Mouse (Mus musculus): Measurements from ENCODE around the gene Btbd9. TPM values are rescaled to one million over a fixed set of nuclear protein-coding genes. Genes with fewer than 3 reads are reported as not detected.
"Not testable (repeated sequence)": the region's sequence is repeated elsewhere in the genome, so short reads cannot be mapped to it uniquely, and the experiment has no call there.

Gene Btbd9
- total RNA-seq, 2 experiments from 2014 or later, result 40.6 to 40.9 TPM

GRCm38 (mm10) chr17:30556512-30556911, 19.8 kb downstream of the Btbd9 start:
- DNase-seq, result no peak

GRCm38 (mm10) chr17:30553027-30553937, 23.0 kb downstream of the Btbd9 start:
- DNase-seq, result no peak

- no peak for DNase-seq
Observed at GRCm38 (mm10) chr17:30550774-30551107, 25.5 kb downstream of the Btbd9 start.

- DNase-seq, result no peak
Observed at GRCm38 (mm10) chr17:30549899-30550773, 26.2 kb downstream of the Btbd9 start.

DNA sequence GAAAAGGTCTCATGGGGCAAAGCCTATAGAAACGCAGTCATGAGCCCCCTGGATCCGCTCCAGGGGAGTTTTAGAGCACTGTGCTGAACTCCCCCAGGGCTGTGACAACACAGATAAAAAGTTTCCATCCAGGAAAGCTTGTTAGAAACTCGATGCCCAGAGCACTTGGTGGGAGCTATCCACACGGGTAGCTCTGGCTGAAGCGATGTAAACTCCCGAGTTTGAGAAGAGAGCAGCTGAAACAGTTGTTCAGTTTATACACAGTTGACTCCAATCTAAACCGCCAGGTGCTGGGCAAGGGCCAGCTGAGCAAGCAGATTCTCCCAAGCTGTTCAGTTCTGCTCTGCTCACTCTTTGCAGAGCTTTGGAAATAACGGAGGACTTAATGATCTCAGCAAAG, 37.2 kb downstream of the Btbd9 start:
- peak; percentile 54 for DNase-seq

DNA sequence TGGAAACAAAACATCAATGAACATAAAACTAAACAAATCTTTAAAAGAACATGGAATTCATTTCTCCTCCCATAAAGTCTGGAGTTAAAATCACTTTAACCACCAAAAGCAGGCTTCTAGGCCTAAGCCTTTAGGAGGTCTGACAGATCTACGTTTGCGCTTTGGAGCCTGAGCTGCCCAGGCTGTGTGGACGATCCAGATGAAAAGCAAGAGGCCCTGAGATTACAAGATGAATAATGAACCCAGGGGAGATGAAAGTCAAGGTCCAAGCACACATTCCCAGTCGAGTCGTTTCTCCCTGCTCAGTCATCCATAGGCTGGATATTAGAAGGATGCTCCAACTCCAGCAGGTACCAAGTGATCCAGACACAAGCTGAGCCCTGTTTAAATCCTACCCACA, 39.6 kb downstream of the Btbd9 start:
- no peak for DNase-seq

DNA sequence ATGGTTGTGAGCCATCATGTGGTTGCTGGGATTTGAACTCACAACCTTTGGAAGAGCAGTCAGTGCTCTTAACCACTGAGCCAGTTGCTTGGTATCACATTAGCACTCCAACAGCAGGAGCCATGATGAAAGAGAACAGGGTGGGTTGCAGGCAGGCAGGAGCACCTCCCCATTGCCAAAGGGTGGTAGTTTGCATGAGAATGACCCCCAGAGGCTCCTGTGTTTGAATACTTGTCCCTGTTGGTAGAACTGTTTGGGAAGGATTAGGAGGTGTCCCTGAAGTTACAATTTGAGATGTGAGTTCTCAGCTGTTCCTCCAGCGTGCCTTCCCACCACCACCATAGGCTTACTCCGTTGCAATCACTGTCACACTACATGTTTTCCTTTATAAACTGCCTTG, 43.2 kb downstream of the Btbd9 start:
- no peak for DNase-seq

DNA sequence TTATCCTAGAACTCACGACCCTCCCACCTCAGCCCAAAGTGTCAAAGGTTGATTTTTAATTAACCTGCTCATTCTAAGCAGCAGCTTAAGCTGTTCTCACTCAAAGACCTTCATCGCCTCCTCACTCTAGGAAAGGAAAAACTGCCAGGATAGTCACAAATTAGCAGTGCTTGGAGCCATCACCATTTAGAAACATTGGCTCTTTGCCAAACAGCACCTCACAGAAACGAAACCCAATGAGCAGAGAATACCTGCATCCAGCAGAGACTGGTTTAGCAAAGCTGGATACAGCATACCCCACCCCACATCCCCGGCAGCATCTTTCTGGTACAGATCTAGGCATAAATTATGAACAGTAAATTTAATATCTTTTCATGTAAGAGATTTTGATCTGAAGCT, 45.7 kb downstream of the Btbd9 start:
- DNase-seq, result no peak

DNA sequence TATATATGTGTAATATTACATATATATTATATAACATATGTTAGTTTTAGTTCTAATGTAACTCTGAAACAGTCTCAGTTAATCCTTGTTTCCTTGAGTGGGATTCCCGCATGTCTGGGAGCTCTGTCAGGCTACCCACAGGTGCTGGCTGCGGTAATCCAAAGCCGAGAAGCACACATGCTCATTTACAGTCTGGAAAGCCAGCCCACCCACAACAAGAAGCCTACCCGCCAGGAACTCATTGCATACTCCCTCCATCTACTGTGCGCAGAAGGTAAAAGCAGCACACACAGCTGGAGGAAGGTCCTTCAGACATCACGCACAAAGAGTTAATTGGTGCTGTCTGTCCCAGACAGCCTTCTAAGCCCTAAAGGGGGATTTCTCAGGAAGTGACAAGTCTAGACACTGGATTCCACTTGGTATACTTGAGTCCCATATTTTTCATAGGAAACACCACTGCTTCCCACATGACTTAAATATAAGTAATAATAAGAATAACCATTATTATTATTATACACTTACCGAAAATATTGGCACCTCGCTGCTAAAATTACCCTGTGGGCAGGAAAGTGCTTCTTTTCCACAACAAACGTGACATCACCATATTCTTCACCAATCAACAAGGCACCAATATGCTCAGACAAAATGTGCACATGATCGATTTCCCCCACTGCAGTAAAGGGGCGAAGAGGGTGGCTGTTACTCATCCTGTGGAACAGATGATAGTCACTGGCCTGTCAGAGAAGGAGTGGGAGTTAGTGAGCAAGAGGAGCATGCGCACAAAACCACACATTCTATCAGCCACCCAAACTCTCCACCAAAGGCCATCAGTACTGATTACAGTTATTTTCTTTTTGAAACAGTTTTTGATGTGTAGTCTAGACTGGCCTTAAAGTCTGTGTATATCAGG, 46.4 kb downstream of the Btbd9 start:
- no peak for DNase-seq

DNA sequence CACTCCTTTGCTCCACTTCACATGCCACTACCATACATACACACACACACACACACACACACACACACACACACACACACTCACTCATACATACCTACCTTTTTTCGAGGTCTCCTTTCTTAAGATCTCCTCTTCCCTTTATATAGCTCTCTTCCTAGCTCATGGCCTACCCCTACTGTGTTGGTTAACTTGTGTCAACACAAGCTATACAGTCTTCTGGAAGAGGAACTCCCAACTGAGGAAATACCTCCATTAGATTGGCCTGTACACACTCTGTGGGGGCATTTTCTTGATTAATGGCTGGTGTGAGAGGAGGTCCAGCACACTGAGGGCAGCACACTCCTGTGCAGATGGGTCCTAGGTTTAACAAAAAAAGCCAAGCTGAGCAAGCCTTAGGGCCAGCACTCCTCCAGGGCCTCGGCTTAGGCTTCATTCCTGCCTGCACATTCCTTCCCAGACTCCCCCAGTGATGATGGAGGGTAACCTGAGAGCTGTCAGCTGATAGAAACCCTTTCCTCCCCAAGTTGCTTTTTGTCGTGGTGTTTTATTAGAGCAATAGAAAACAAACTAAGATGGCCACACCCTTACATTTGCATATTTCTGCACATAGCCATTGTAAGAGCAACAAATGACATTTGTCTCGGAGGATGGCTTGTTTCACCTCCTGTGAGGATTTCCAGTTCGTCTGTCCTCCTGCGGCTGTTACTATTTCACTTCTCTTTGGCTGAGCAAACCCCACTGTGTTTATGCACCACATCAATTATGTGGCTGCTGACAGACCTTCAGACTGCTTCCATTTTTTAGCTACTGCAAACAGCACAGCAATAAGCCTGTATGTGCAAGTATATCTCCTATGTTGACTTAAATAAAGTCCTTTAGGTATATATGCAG, 50.6 kb downstream of the Btbd9 start:
- DNase-seq, result no peak

- no peak for DNase-seq
Observed at GRCm38 (mm10) chr17:30524451-30524850, 51.8 kb downstream of the Btbd9 start.

GRCm38 (mm10) chr17:30523783-30524182, 52.5 kb downstream of the Btbd9 start:
- no peak for DNase-seq

DNA sequence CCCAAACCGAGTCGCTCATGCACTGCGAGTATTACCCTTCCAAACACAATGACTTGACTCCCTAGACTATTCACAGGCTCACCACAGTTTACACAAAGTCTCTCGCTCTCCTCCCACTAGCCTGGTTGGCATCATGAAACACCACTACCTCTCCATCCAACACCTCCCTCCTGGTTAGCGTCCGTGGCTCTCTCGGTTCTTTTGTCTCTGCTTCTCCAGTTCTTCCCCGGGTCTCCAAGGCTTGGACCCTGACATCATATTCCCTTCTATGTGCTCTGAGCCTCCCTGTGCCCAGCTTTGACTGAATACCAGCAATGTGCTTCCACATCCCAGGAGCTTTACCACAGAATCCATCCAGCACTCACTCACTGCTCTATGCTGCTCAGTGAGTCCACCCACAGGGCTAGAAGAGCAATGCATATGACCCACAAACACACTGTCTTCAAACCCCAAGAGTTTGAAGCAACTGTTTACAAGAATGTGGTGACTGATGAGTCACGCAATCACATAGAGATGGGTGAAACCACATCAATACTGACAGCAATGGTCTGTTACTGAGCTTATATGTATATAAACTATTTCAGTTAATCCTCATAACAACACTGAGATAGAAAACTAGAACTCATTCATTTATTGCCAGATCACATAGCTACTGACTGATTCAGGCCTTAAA, 53.7 kb downstream of the Btbd9 start:
- no peak for DNase-seq

- DNase-seq, result not testable (repeated sequence)
Observed at GRCm38 (mm10) chr17:30519172-30519512, 57.1 kb downstream of the Btbd9 start.

DNA sequence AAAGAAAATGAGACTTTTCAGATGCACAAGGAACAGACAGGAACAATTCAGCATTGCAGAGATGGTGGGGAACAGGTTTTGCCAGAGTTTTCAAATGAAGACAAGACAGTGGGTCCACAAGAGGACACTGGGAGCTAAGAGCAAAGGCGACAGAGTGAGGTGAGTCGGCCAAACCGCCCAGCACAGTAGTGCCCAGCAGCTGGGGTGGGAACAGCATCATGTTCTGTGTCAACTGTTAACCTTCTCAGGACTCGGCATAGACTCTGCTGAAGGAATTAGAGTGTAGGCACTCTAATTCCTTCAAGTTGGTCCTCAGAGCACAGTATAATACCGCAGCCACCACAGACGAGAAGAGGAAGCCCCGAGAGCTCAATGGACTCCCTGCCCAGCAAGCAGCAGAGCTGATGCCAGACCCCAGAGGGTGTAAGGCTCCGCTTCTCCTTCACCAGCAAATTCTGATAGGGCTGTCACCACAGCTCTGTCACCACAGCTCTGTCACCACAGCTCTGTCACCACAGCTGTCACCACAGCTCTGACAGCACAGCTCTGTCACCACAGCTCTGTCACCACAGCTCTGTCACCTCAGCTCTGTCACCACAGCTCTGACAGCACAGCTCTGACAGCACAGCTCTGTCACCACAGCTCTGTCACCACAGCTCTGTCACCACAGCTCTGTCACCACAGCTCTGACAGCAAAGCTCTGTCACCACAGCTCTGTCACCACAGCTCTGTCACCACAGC, 57.7 kb downstream of the Btbd9 start:
- DNase-seq, result no peak

DNA sequence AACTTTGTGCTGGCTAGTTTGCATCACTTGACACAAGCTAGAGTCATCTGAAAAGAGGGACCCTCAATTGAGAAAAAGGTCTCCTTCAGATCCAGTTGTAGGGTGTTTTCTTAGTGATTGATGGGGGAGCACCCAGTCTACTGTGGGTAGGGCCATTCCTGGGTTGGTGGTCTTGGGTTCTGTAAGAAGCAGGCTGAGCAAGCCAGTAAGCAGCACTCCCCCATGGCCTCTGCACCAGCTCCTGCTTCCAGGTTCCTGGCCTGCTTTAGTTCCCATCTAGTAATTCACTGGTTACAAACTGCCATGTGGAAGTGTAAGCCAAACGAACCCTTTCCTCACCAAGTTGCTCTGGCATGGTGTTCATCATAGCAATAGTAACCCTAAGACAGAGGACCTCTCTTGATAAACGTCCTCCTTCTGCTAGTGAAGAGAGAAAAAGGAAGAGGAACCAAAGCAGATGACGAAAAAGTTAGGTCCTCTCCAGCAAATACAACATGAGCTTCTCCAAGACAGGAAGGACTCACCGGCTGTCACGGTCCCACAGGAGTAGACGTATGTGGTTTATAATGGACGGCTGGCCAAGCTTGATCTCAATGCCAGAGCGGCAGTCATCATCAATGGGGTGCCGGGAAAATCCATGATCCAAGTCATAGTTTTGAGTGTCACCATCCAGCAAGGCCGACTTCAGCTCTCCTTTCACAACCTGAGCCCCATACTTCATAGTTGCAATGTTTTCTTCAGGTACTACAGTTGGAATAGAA, 59.5 kb downstream of the Btbd9 start:
- no peak for DNase-seq

GRCm38 (mm10) chr17:30515401-30515800, 60.9 kb downstream of the Btbd9 start:
- DNase-seq, result no peak

GRCm38 (mm10) chr17:30513034-30513433, 63.3 kb downstream of the Btbd9 start:
- DNase-seq, result no peak

DNA sequence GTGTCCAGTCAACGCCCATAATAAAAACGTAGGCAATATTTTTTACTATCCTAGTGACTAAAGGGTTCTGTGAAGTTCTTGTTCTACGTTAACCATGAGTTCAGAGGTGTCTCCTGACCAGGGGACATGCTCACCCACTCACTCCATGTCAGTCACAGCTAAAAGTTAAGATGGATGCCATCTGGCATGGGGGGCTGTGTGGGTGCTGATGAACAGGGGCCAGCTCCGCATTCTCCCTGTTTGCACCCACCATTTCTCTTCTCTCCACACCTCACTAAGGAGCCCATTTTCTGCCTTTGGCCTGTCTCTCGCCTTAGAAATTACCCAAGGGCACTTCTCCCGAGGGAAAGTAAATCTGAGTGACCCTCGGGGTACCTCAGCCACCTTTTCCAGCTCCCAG, 63.8 kb downstream of the Btbd9 start:
- DNase-seq, result no peak
